Mouse (Mus musculus) forelimb bud, embryonic 11.5 days (tissue): ENCODE data around the gene Gm44579.

Experiments
- DNase-seq: peaks from one replicate; pipeline ENCODE4 v3.0.0-alpha.2; 2012; ENCODE audit warnings: low read depth, low spot score

Gm44579 gene

GRCm38 (mm10) chr15:98220877-98221276 is at the start of gene Gm44579, which contains the start of gene Olfr287:
Gm44579 (minus strand) TSS chr15:98220977.
Olfr287 (minus strand) TSS chr15:98221056.
- no peak for DNase-seq

GRCm38 (mm10) chr15:98257776-98258175 is 37.0 kb upstream of the Gm44579 start:
- no peak for DNase-seq

GRCm38 (mm10) chr15:98257193-98257592 is 36.4 kb upstream of the Gm44579 start, which contains the start of gene H1fnt:
H1fnt (minus strand) TSS chr15:98257293.
- no peak for DNase-seq

GRCm38 (mm10) chr15:98256271-98256670 is 35.5 kb upstream of the Gm44579 start:
- no peak for DNase-seq

GRCm38 (mm10) chr15:98235442-98235841 is 14.7 kb upstream of the Gm44579 start:
- no peak for DNase-seq

- no peak for DNase-seq
These were observed 13.6 kb upstream of the Gm44579 start, which contains the start of gene Olfr286 for GRCm38 (mm10) chr15:98234350-98234749. Olfr286 (minus strand) TSS chr15:98234450.

DNA sequence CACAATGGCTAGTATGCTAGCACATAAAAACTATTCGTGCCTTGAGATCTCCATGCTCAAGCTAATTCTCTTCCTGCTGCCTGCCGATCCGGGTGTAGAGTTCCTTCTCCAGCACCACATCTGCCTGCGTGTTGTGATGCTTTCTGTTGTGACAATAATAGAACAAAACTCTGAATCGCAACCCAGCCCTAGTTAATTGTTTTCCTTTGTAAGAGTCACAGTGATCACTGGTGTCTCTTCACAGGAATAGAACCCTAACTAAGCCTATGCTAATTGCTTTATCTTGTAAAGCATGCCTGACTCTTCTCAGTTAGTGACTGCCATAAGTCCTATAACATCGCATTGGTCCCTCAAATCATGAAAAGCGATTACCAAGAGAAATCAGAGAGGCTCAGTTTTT is 5.3 kb upstream of the Gm44579 start:
- no peak for DNase-seq

DNA sequence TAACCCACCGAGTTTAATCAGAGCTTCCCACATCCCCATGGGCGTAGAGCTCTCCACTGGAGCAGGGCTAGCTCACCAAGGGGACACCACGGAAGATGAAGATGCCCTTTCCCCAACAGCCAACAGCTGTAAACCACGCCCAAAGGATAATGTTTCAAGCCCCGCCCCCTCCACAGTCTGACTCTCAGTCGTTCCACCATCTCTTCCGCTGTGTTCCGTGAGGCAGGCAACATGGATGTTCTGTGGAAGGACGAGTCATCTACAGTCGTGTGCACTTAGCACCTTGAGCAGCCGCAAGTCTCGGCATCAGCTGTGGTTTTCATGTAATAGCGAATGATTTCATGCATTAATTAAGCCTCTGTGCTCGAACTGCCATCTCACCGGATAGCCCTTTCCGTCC is 4.8 kb upstream of the Gm44579 start:
- no peak for DNase-seq

- no peak for DNase-seq
These were observed 1.6 kb upstream of the Gm44579 start for GRCm38 (mm10) chr15:98222377-98222776.

- DNase-seq, result no peak
These were observed 6.6 kb downstream of the Gm44579 start for GRCm38 (mm10) chr15:98214130-98214529.

GRCm38 (mm10) chr15:98213336-98213870 is 7.4 kb downstream of the Gm44579 start:
- no peak for DNase-seq

DNA sequence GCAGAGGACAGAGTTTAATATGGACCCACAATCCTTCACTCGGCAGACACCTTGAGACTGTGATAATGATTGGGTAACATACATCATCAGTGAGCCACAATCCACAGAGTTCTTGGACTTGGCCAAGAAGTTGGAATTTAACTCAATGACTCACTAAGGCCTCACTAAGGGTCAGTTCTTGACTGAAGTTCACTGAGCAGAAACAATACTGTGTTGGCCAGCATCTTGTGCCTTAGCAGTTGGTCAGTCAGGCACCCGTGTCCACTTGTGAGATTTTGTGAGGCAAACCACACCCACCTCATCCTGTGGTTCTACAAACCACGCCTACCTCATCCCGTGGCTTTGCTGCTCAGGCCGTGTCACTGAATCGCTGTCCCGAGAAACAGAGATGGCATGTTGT is 11.1 kb downstream of the Gm44579 start:
- no peak for DNase-seq

DNA sequence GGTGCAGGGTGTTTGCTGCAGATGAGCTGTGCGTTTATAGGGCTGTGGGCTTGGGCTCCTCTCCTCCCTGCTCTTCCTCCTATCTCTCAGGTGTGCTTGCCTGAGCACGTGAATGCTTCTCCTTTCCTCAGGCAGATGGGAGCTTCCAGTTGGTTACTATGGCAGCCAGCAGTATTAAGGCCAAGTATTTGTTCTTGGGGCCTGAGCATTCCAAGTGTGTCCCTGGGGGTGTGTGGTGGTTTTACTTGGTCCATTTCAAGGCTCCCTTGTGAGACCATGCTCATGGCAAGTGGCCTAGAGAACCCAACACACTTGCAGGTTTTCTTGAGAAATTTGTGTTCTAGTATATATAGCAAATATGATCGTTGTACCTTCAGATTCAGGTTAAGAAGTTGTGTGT is 25.3 kb downstream of the Gm44579 start, which contains the start of gene Olfr288:
TSS of gene Olfr288 (minus strand) at position 101 of the 400 bp plus-strand sequence.
- DNase-seq, result no peak

- DNase-seq, result no peak
These were observed 36.3 kb downstream of the Gm44579 start for GRCm38 (mm10) chr15:98184456-98184855.

- DNase-seq, result no peak
These were observed 38.8 kb downstream of the Gm44579 start for GRCm38 (mm10) chr15:98181856-98182570.

GRCm38 (mm10) chr15:98181132-98181711 is 39.6 kb downstream of the Gm44579 start:
- DNase-seq, result peak; percentile 94

- no peak for DNase-seq
These were observed 40.1 kb downstream of the Gm44579 start for GRCm38 (mm10) chr15:98180567-98181131.

DNA sequence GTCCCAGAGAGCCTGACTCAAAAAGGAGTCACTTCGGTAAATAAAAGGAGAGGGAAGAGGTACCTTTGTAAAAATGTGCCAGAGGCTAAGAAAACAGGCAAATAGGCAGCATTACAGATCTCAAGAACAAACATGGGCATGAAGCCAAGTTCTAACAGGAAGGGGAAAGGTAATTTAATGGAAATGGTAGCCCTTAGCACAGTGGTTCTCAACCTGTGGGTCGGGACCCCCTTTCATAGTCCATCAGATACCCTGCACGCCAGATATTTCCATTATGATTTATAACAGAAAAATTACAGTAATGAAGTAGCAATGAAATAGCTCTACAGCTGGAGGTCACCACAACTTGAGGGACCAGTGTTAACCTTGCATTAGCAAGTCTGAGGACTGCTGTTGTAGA is 43.5 kb downstream of the Gm44579 start:
- DNase-seq, result no peak

- peak; percentile 56 for DNase-seq
These were observed 47.0 kb downstream of the Gm44579 start for GRCm38 (mm10) chr15:98173821-98174220.

- no peak for DNase-seq
These were observed 48.7 kb downstream of the Gm44579 start for GRCm38 (mm10) chr15:98172113-98172512.

GRCm38 (mm10) chr15:98170917-98171316 is 49.9 kb downstream of the Gm44579 start:
- no peak for DNase-seq

- DNase-seq, result no peak
These were observed 50.4 kb downstream of the Gm44579 start for GRCm38 (mm10) chr15:98170365-98170764.
